Mouse (Mus musculus): Measurements from ENCODE around the gene C1rb. TPM values are rescaled to one million over a fixed set of nuclear protein-coding genes. Genes with fewer than 3 reads are reported as not detected.

C1rb gene
- polyA plus RNA-seq, 1 experiment from 2014 or later = not detected

Other genes with a start within 250 kb of the C1rb start
- 50.1 and 63.8 TPM in 2 replicates for gene Pex5, start 155.2 kb upstream of the C1rb start, polyA plus RNA-seq (2014; fragmentation: Nextera tagmentation; extraction: Ambion mirVana)
- gene Clstn3, start 105.5 kb upstream of the C1rb start, polyA plus RNA-seq (2014; fragmentation: Nextera tagmentation; extraction: Ambion mirVana) = 90.4 and 96.1 TPM in 2 replicates
- gene C1rl, start 77.2 kb upstream of the C1rb start, polyA plus RNA-seq (2014; fragmentation: Nextera tagmentation; extraction: Ambion mirVana) = 0.22 and 0.29 TPM in 2 replicates
- 0.11 and 0.33 TPM in 2 replicates for gene C1ra, start 57.9 kb upstream of the C1rb start, polyA plus RNA-seq (2014; fragmentation: Nextera tagmentation; extraction: Ambion mirVana)
- gene C1s1, start 27.9 kb upstream of the C1rb start, polyA plus RNA-seq (2014; fragmentation: Nextera tagmentation; extraction: Ambion mirVana) = 0.72 and 0.75 TPM in 2 replicates
- gene C1s2, start 65.8 kb downstream of the C1rb start, polyA plus RNA-seq (2014; fragmentation: Nextera tagmentation; extraction: Ambion mirVana) = 0.16 TPM in 1 of 2 replicates, not detected in the other
- gene Lpcat3, start 92.7 kb downstream of the C1rb start, polyA plus RNA-seq (2014; fragmentation: Nextera tagmentation; extraction: Ambion mirVana) = 40.0 and 44.7 TPM in 2 replicates
- 94.2 and 99.8 TPM in 2 replicates for gene Emg1, start 141.9 kb downstream of the C1rb start, polyA plus RNA-seq (2014; fragmentation: Nextera tagmentation; extraction: Ambion mirVana)
- gene Phb2, start 142.0 kb downstream of the C1rb start, polyA plus RNA-seq (2014; fragmentation: Nextera tagmentation; extraction: Ambion mirVana) = 242 and 258 TPM in 2 replicates
- 2.6 and 4.4 TPM in 2 replicates for gene Ptpn6, start 168.4 kb downstream of the C1rb start, polyA plus RNA-seq (2014; fragmentation: Nextera tagmentation; extraction: Ambion mirVana)
- 634 and 689 TPM in 2 replicates for gene Grcc10, start 171.1 kb downstream of the C1rb start, polyA plus RNA-seq (2014; fragmentation: Nextera tagmentation; extraction: Ambion mirVana)
- not detected in 2 replicates for gene Gm45234, start 185.7 kb downstream of the C1rb start, polyA plus RNA-seq (2014; fragmentation: Nextera tagmentation; extraction: Ambion mirVana)
- 21.5 and 27.5 TPM in 2 replicates for gene Atn1, start 186.2 kb downstream of the C1rb start, polyA plus RNA-seq (2014; fragmentation: Nextera tagmentation; extraction: Ambion mirVana)
- 154 and 205 TPM in 2 replicates for gene Eno2, start 199.4 kb downstream of the C1rb start, polyA plus RNA-seq (2014; fragmentation: Nextera tagmentation; extraction: Ambion mirVana)
- gene Lrrc23, start 209.4 kb downstream of the C1rb start, polyA plus RNA-seq (2014; fragmentation: Nextera tagmentation; extraction: Ambion mirVana) = 0.67 and 0.92 TPM in 2 replicates
- gene Spsb2, start 238.4 kb downstream of the C1rb start, polyA plus RNA-seq (2014; fragmentation: Nextera tagmentation; extraction: Ambion mirVana) = 3.9 and 4.4 TPM in 2 replicates
- 393 and 412 TPM in 2 replicates for gene Tpi1, start 244.0 kb downstream of the C1rb start, polyA plus RNA-seq (2014; fragmentation: Nextera tagmentation; extraction: Ambion mirVana)

Measured in neural tube, embryonic 14.5 days (tissue).